Mouse (Mus musculus): ENCODE measurements around the gene Appl2. TPM values are rescaled to one million over a fixed set of nuclear protein-coding genes. Genes with fewer than 3 reads are reported as not detected.

The Appl2 gene
- total and polyA plus RNA-seq, 3 experiments: 0.15 to 0.99 TPM; not detected in 1

GRCm38 (mm10) chr10:83627113-83627687, 21.3 kb downstream of the Appl2 start:
- Histone ChIP-seq H3K4me3 (ENCODE audit: control insufficient read depth in 1 of 2, insufficient read depth in 1 of 2, low read depth in 2 of 2, low read length in 2 of 2) (no peak overlapping the region), H3K27me3 (ENCODE audit: control insufficient read depth in 1 of 2, insufficient read depth in 2 of 2, low read length in 2 of 2) (peaks cover 0 to 3% of the 10 kb centered on the region in 2 experiments; a peak in 2 of 4 replicates), H3K4me1 (ENCODE audit: control insufficient read depth in 1 of 2, insufficient read depth in 2 of 2, low read length in 2 of 2) (no peaks in the 10 kb centered on the region), H3K36me3 (ENCODE audit: control insufficient read depth in 1 of 2, insufficient read depth in 2 of 2, low read length in 2 of 2) (no peaks in the 10 kb centered on the region), H3K79me2 (ENCODE audit: control insufficient read depth, insufficient read depth, low read length, poor library complexity) (no peaks in the 10 kb centered on the region), H3K9ac (ENCODE audit: control insufficient read depth, low read depth, low read length, poor library complexity, severe bottlenecking) (no peak overlapping the region), H3K27ac (ENCODE audit: control insufficient read depth, low read depth, low read length) (no peak overlapping the region), H3K9me3 (replicated peaks; ENCODE audit: insufficient read depth, low read length) (no peaks in the 10 kb centered on the region)
- no peak for DNase-seq (ENCODE audit: low read depth, low spot score)
- TF ChIP-seq ETS1 (IDR thresholded peaks at IDR 0.05; ENCODE audit: low read depth, low read length) (no peak), MEF2A (IDR thresholded peaks at IDR 0.05; ENCODE audit: extremely low read depth, insufficient replicate concordance, low read depth, low read length, poor library complexity, severe bottlenecking) (no peak), ELF1 (IDR thresholded peaks at IDR 0.05; ENCODE audit: low read depth, low read length) (no peak), SMC3 (IDR thresholded peaks at IDR 0.05; ENCODE audit: low read depth, low read length) (no peak), POLR2AphosphoS5 (IDR thresholded peaks at IDR 0.05; ENCODE audit: borderline replicate concordance, low read depth, low read length) (no peak), CTCF (IDR thresholded peaks at IDR 0.05 in 2 of 3, conservative IDR thresholded peaks at IDR 0.05 in 1 of 3; ENCODE audit: control insufficient read depth in 1 of 3, insufficient read depth in 1 of 3, low read depth in 2 of 3, low read length in 3 of 3, poor library complexity in 1 of 3, severe bottlenecking in 1 of 3) (no peak), ZNF384 (IDR thresholded peaks at IDR 0.05; ENCODE audit: low read depth, low read length) (no peak), POLR2A (IDR thresholded peaks at IDR 0.05; ENCODE audit: control insufficient read depth in 1 of 2, insufficient read depth in 1 of 2, low read depth in 1 of 2, low read length in 2 of 2, poor library complexity in 1 of 2) (no peak), MAZ (IDR thresholded peaks at IDR 0.05; ENCODE audit: low read depth, low read length) (no peak), RAD21 (IDR thresholded peaks at IDR 0.05; ENCODE audit: low read depth, low read length) (no peak), BHLHE40 (IDR thresholded peaks at IDR 0.05; ENCODE audit: borderline replicate concordance, low read depth, low read length) (no peak), MAFK (IDR thresholded peaks at IDR 0.05; ENCODE audit: borderline replicate concordance, low read depth, low read length) (no peak), KAT2A (conservative IDR thresholded peaks at IDR 0.05; ENCODE audit: low read depth, low read length) (no peak), TBP (IDR thresholded peaks at IDR 0.05; ENCODE audit: low read depth, low read length) (no peak), MXI1 (IDR thresholded peaks at IDR 0.05; ENCODE audit: low read depth, low read length) (no peak), POLR2AphosphoS2 (IDR thresholded peaks at IDR 0.05; ENCODE audit: low read length) (no peak), ZKSCAN1 (IDR thresholded peaks at IDR 0.05; ENCODE audit: low read depth, low read length) (no peak), ZC3H11A (IDR thresholded peaks at IDR 0.05; ENCODE audit: low read depth, low read length) (no peak), MYB (IDR thresholded peaks at IDR 0.05; ENCODE audit: low read depth, low read length) (no peak), GATA1 (IDR thresholded peaks at IDR 0.05; ENCODE audit: low read depth, low read length) (no peak)

GRCm38 (mm10) chr10:83624841-83625240, 23.7 kb downstream of the Appl2 start:
- no peaks in the 10 kb centered on the region for H3K9me3 ChIP-seq (replicated peaks; ENCODE audit: insufficient read depth, low read length)
- H3K36me3 ChIP-seq (ENCODE audit: control insufficient read depth in 1 of 2, insufficient read depth in 2 of 2, low read length in 2 of 2): no peaks in the 10 kb centered on the region
- no peaks in the 10 kb centered on the region for H3K4me1 ChIP-seq (ENCODE audit: control insufficient read depth in 1 of 2, insufficient read depth in 2 of 2, low read length in 2 of 2)
- DNase-seq (ENCODE audit: low read depth, low spot score): no peak
- no peaks in the 10 kb centered on the region for H3K79me2 ChIP-seq (ENCODE audit: control insufficient read depth, insufficient read depth, low read length, poor library complexity)
- no peak overlapping the region for H3K27ac ChIP-seq (ENCODE audit: control insufficient read depth, low read depth, low read length)
- no peak overlapping the region for H3K4me3 ChIP-seq (ENCODE audit: control insufficient read depth in 1 of 2, insufficient read depth in 1 of 2, low read depth in 2 of 2, low read length in 2 of 2)
- no peak for TF ChIP-seq MXI1 (IDR thresholded peaks at IDR 0.05; ENCODE audit: low read depth, low read length)
- TF ChIP-seq POLR2A (IDR thresholded peaks at IDR 0.05; ENCODE audit: control insufficient read depth in 1 of 2, insufficient read depth in 1 of 2, low read depth in 1 of 2, low read length in 2 of 2, poor library complexity in 1 of 2): no peak
- no peak for TF ChIP-seq ELF1 (IDR thresholded peaks at IDR 0.05; ENCODE audit: low read depth, low read length)
- no peak for TF ChIP-seq UBTF (IDR thresholded peaks at IDR 0.05; ENCODE audit: borderline replicate concordance, insufficient read depth, low read depth, low read length)
- TF ChIP-seq GATA1 (IDR thresholded peaks at IDR 0.05; ENCODE audit: low read depth, low read length): no peak
- no peak for TF ChIP-seq MEF2A (IDR thresholded peaks at IDR 0.05; ENCODE audit: extremely low read depth, insufficient replicate concordance, low read depth, low read length, poor library complexity, severe bottlenecking)
- no peak for TF ChIP-seq MYB (IDR thresholded peaks at IDR 0.05; ENCODE audit: low read depth, low read length)
- TF ChIP-seq HCFC1 (IDR thresholded peaks at IDR 0.05; ENCODE audit: low read depth, low read length): no peak
- no peak for TF ChIP-seq TAL1 (IDR thresholded peaks at IDR 0.05; ENCODE audit: low read length)
- no peak for TF ChIP-seq CHD2 (IDR thresholded peaks at IDR 0.05; ENCODE audit: low read length)
- no peak for TF ChIP-seq SMC3 (IDR thresholded peaks at IDR 0.05; ENCODE audit: low read depth, low read length)
- no peak for TF ChIP-seq MYC (IDR thresholded peaks at IDR 0.05; ENCODE audit: low read depth, low read length)
- TF ChIP-seq NRF1 (IDR thresholded peaks at IDR 0.05; ENCODE audit: insufficient read depth, low read depth, low read length, poor library complexity, severe bottlenecking): no peak
- no peak for TF ChIP-seq CTCF (IDR thresholded peaks at IDR 0.05 in 2 of 3, conservative IDR thresholded peaks at IDR 0.05 in 1 of 3; ENCODE audit: control insufficient read depth in 1 of 3, insufficient read depth in 1 of 3, low read depth in 2 of 3, low read length in 3 of 3, poor library complexity in 1 of 3, severe bottlenecking in 1 of 3)
- TF ChIP-seq NELFE (IDR thresholded peaks at IDR 0.05; ENCODE audit: low read depth, low read length): no peak
- no peak for TF ChIP-seq SIN3A (IDR thresholded peaks at IDR 0.05; ENCODE audit: low read length)
- H3K27me3 ChIP-seq (ENCODE audit: control insufficient read depth in 1 of 2, insufficient read depth in 2 of 2, low read length in 2 of 2): peaks cover 0 to 2% of the 10 kb centered on the region in 2 experiments; a peak in 2 of 4 replicates
- no peak overlapping the region for H3K9ac ChIP-seq (ENCODE audit: control insufficient read depth, low read depth, low read length, poor library complexity, severe bottlenecking)
